In the genomic region with DNA sequence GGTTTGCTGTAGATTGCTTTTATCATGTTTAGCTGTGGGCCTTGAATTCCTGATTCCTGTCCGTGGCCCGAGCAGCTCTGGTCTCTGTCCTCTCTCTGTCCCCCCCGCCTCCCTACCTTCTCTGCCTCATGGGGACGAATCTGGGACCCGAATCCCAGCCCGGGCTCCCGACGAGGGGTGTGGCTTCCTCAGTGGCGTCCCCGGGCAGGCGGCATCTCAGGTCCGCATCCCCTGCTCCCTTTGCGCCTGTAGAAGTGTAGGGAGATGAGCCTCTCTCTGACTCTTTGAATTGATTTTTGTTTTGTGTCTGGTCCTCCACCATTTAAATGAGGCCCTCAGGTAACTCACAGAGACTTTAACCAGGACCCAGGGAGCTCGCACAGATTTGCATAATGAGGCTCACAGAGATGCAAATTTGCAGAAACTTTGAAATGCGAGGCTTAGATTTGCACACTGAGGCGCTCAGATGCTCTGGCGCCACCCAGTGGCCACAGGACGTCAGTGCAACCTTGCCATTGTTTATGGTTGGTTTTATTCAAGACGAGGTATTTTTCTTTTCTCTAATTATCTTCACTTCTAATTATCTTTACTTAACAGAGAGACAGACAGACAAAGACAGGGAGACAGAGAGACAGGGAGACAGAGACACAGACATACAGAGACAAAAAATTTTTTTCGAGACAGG, we compare ENCODE assay signal across 9 mouse cellular contexts. TPM values are rescaled to one million over a fixed set of nuclear protein-coding genes. Genes with fewer than 3 reads are reported as not detected.
DNase-seq lines count a peak whose midpoint lies in the region; ATAC-seq and TF ChIP-seq lines count a peak whose summit lies in the region.
"Not testable (repeated sequence)": the region's sequence is repeated elsewhere in the genome, so short reads cannot be mapped to it uniquely, and the experiment has no call there.
"Had no signal": no experiment of that assay in that cellular context is flagged by ENCODE, and none has a peak within 500 bp of the region (broad histone marks: within the 10 kb centered on the region; RNA-seq: fewer than 3 reads in every experiment).

No protein-coding gene starts in this region.

- H3K9ac ChIP-seq in forebrain, embryonic 14.5 days (ENCODE audit: low read length); heart, postnatal 0 days (replicated peaks; ENCODE audit: low read depth, low read length); lung, embryonic 16.5 days (ENCODE audit: low read length); neural tube, embryonic 13.5 days: not testable (repeated sequence)

- H3K4me1 ChIP-seq in cerebellum, adult 2 months (ENCODE audit: control insufficient read depth, insufficient read depth, low read length); forebrain, embryonic 14.5 days (ENCODE audit: control insufficient read depth, insufficient read depth, low read length); heart, postnatal 0 days (ENCODE audit: control insufficient read depth, insufficient read depth); lung, embryonic 16.5 days (replicated peaks; ENCODE audit: control insufficient read depth, insufficient read depth, low read length); neural tube, embryonic 13.5 days (replicated peaks): not testable (repeated sequence)

- peak; percentile 29 for DNase-seq in CD4-positive helper T cell, adult 2 months (ENCODE audit: low read depth, low spot score)
- peak; percentile 30 to 31 for DNase-seq in cerebellum, adult 2 months
- DNase-seq in forebrain, embryonic 14.5 days (ENCODE audit: low spot score); heart, postnatal 0 days (ENCODE audit: low spot score): not testable (repeated sequence)
- DNase-seq in kidney, postnatal 25 days: peak; percentile 41 to 80
- DNase-seq in testis, postnatal 14 days (ENCODE audit: low spot score): peak; percentile 40

- not testable (repeated sequence) for TF ChIP-seq EP300 in heart, postnatal 0 days (IDR thresholded peaks at IDR 0.05; ENCODE audit: low read depth)

- not testable (repeated sequence) for H3K4me2 ChIP-seq in forebrain, embryonic 14.5 days (ENCODE audit: low read length); heart, postnatal 0 days (ENCODE audit: low read depth, low read length); lung, embryonic 16.5 days (ENCODE audit: low read depth, low read length); neural tube, embryonic 13.5 days

- H3K27ac ChIP-seq in cerebellum, adult 2 months (ENCODE audit: insufficient read depth, low read length); forebrain, embryonic 14.5 days (ENCODE audit: low read depth, low read length); heart, postnatal 0 days (ENCODE audit: low read depth); lung, embryonic 16.5 days (ENCODE audit: low read length); neural tube, embryonic 13.5 days (replicated peaks): not testable (repeated sequence)

- H3K9me3 ChIP-seq in forebrain, embryonic 14.5 days (replicated peaks; ENCODE audit: control insufficient read depth, low read length); heart, postnatal 0 days (replicated peaks; ENCODE audit: control insufficient read depth, low read length); lung, embryonic 16.5 days (ENCODE audit: control insufficient read depth, low read length); neural tube, embryonic 13.5 days: not testable (repeated sequence)

- 55% methylated on average over 18 of the region's 20 CpGs for WGBS in cerebellum, adult 2 months
- WGBS in forebrain, embryonic 14.5 days: 55% methylated on average over 20 of the region's 20 CpGs
- 83% methylated on average over 10 of the region's 20 CpGs for WGBS in heart, postnatal 0 days
- 63% methylated on average over 18 of the region's 20 CpGs for WGBS in lung, embryonic 16.5 days
- 61% methylated on average over 18 of the region's 20 CpGs for WGBS in neural tube, embryonic 13.5 days

- H3K36me3 ChIP-seq in forebrain, embryonic 14.5 days (ENCODE audit: control insufficient read depth, insufficient read depth, low read length); heart, postnatal 0 days (replicated peaks; ENCODE audit: control insufficient read depth, insufficient read depth, low read length); lung, embryonic 16.5 days (ENCODE audit: control insufficient read depth, insufficient read depth, low read length); neural tube, embryonic 13.5 days: not testable (repeated sequence)

- ATAC-seq in forebrain, embryonic 14.5 days: peak; percentile 55; the same call in 1 of the 2 replicates
- peak; percentile 75; the same call in 1 of the 2 replicates for ATAC-seq in heart, postnatal 0 days (ENCODE audit: insufficient read depth, low read depth)
- ATAC-seq in lung, embryonic 16.5 days (ENCODE audit: low read depth): peak; percentile 88
- ATAC-seq in neural tube, embryonic 13.5 days (ENCODE audit: low read depth): peak; percentile 91

- H3K4me3 ChIP-seq in cerebellum, adult 2 months (replicated peaks; ENCODE audit: insufficient read depth, low read depth, low read length); forebrain, embryonic 14.5 days (ENCODE audit: low read depth, low read length); heart, postnatal 0 days (ENCODE audit: low read depth, low read length); lung, embryonic 16.5 days (ENCODE audit: low read length); neural tube, embryonic 13.5 days: not testable (repeated sequence)

- TF ChIP-seq CTCF in cerebellum, adult 2 months (IDR thresholded peaks at IDR 0.05; ENCODE audit: borderline replicate concordance, insufficient read depth, low read depth, low read length); heart, postnatal 0 days (IDR thresholded peaks at IDR 0.05; ENCODE audit: low read depth): not testable (repeated sequence)

- not testable (repeated sequence) for TF ChIP-seq POLR2A in cerebellum, adult 2 months (IDR thresholded peaks at IDR 0.05; ENCODE audit: borderline replicate concordance, insufficient read depth, low read length)

- not testable (repeated sequence) for H3K27me3 ChIP-seq in cerebellum, adult 2 months (ENCODE audit: control insufficient read depth, insufficient read depth, low read length); forebrain, embryonic 14.5 days (replicated peaks; ENCODE audit: control insufficient read depth, insufficient read depth, low read length); heart, postnatal 0 days (ENCODE audit: control insufficient read depth, insufficient read depth, low read length); lung, embryonic 16.5 days (ENCODE audit: control insufficient read depth, insufficient read depth, low read depth, low read length); neural tube, embryonic 13.5 days

RNA-seq across cellular contexts. Expression of gene Gm21860, which starts 23.6 kb away (rescaled TPM):
- polyA plus RNA-seq in cerebellum, adult 2 months (2012; rRNA removed): not detected in 2 replicates
- not detected in 2 replicates for polyA plus RNA-seq in forebrain, embryonic 14.5 days (2014; fragmentation: Nextera tagmentation; extraction: Ambion mirVana)
- total RNA-seq in heart, postnatal 0 days (2014; rRNA removed; ENCODE audit: low replicate concordance): not detected in 2 replicates
- polyA plus RNA-seq in heart, postnatal 0 days (2015; fragmentation: Nextera tagmentation; extraction: Ambion mirVana): not detected in 2 replicates
- polyA plus RNA-seq in lung, embryonic 16.5 days (2015; fragmentation: Nextera tagmentation; extraction: Ambion mirVana): not detected in 2 replicates
- not detected in 2 replicates for polyA plus RNA-seq in neural tube, embryonic 13.5 days (2015; fragmentation: Nextera tagmentation; extraction: Ambion mirVana)
- total RNA-seq: heart, postnatal 10 days had no signal

RNA-seq across cellular contexts. Expression of gene Gm47283, which starts 53.5 kb away (rescaled TPM):
- polyA plus RNA-seq in cerebellum, adult 2 months (2012; rRNA removed): not detected in 2 replicates
- not detected in 2 replicates for polyA plus RNA-seq in forebrain, embryonic 14.5 days (2014; fragmentation: Nextera tagmentation; extraction: Ambion mirVana)
- total RNA-seq in heart, postnatal 0 days (2014; rRNA removed; ENCODE audit: low replicate concordance): not detected in 2 replicates
- not detected in 2 replicates for polyA plus RNA-seq in heart, postnatal 0 days (2015; fragmentation: Nextera tagmentation; extraction: Ambion mirVana)
- not detected in 2 replicates for polyA plus RNA-seq in lung, embryonic 16.5 days (2015; fragmentation: Nextera tagmentation; extraction: Ambion mirVana)
- not detected in 2 replicates for polyA plus RNA-seq in neural tube, embryonic 13.5 days (2015; fragmentation: Nextera tagmentation; extraction: Ambion mirVana)
- total RNA-seq: heart, postnatal 10 days had no signal
